Mouse (Mus musculus) intestine, embryonic 15.5 days (tissue): ENCODE data around the gene 4833439L19Rik. TPM values are rescaled to one million over a fixed set of nuclear protein-coding genes. Genes with fewer than 3 reads are reported as not detected.
A peak's percentile ranks its signal among the peaks of the same experiment; 100 is the strongest.

Experiments
- ATAC-seq: fragments of 200-750 bp; cut with Nextera tagmentation; 2 replicates; pipeline ENCODE4 v1.8.0; 2017; ENCODE audit warnings: moderate TSS enrichment, moderate library complexity
- H3K27ac ChIP-seq: fragments of 300-500 bp; sonication (generic); 2 replicates; pipeline ENCODE4 v1.5.1; 2015; ENCODE audit warnings: mild to moderate bottlenecking, inconsistent platforms
- H3K27me3 ChIP-seq: fragments of 300-500 bp; sonication (generic); replicated peaks from 2 replicates; pipeline ENCODE4 v1.6.1; 2015; ENCODE audit warnings: inconsistent platforms
- H3K36me3 ChIP-seq: fragments of 300-500 bp; sonication (generic); 2 replicates; pipeline ENCODE4 v1.6.1; 2015; ENCODE audit warnings: inconsistent platforms
- H3K4me1 ChIP-seq: fragments of 300-500 bp; sonication (generic); replicated peaks from 2 replicates; pipeline ENCODE4 v1.6.1; 2015; ENCODE audit warnings: inconsistent platforms
- H3K4me2 ChIP-seq: fragments of 300-500 bp; sonication (generic); replicated peaks from 2 replicates; pipeline ENCODE4 v1.6.1; 2015; ENCODE audit warnings: mild to moderate bottlenecking, inconsistent platforms
- H3K4me3 ChIP-seq: fragments of 300-500 bp; sonication (generic); replicated peaks from 2 replicates; pipeline ENCODE4 v1.5.1; 2015; ENCODE audit warnings: inconsistent platforms
- H3K9ac ChIP-seq: fragments of 300-500 bp; sonication (generic); 2 replicates; pipeline ENCODE4 v1.6.1; 2015; ENCODE audit warnings: inconsistent platforms
- H3K9me3 ChIP-seq: fragments of 300-500 bp; sonication (generic); 2 replicates; pipeline ENCODE4 v1.6.1; 2016; ENCODE audit warnings: inconsistent platforms
- WGBS: fragments of 180-500 bp; shearing (Covaris S2); methylation state at CpG from one replicate; pipeline ENCODE4 v1.1.7; 2015; 5-methylcytosine and 5-hydroxymethylcytosine counted together
- polyA plus RNA-seq: library from polyadenylated mRNA; unstranded; fragments of >200 nt; fragmentation: Nextera tagmentation; extraction: Ambion mirVana; gene quantifications from 2 replicates; pipeline ENCODE4 v1.2.1, GENCODE M21; 2015

The 4833439L19Rik gene
- polyA plus RNA-seq, 1 experiment from 2014 or later: 107 TPM

GRCm38 (mm10) chr13:54577652-54578507 is 12.6 kb upstream of the 4833439L19Rik start:
- WGBS: 82% methylated on average over 21 of the region's 21 CpGs
- H3K27ac ChIP-seq: no peak overlapping the region
- ATAC-seq: no peak
- peaks cover 16% of the 10 kb centered on the region for H3K4me1 ChIP-seq
- no peak overlapping the region for H3K9ac ChIP-seq
- no peak overlapping the region for H3K4me2 ChIP-seq
- H3K9me3 ChIP-seq: no peaks in the 10 kb centered on the region
- H3K27me3 ChIP-seq: no peaks in the 10 kb centered on the region
- H3K36me3 ChIP-seq: peaks cover 18% of the 10 kb centered on the region
- no peak overlapping the region for H3K4me3 ChIP-seq

GRCm38 (mm10) chr13:54575489-54575888 is 10.3 kb upstream of the 4833439L19Rik start:
- peaks cover 6% of the 10 kb centered on the region for H3K4me1 ChIP-seq
- peak; percentile 34 for ATAC-seq
- H3K27me3 ChIP-seq: no peaks in the 10 kb centered on the region
- H3K4me3 ChIP-seq: peak overlapping the region; percentile 99
- 1% methylated on average over 19 of the region's 19 CpGs for WGBS
- no peaks in the 10 kb centered on the region for H3K9me3 ChIP-seq
- peak overlapping the region; percentile 85; the same call in 1 of the 2 replicates for H3K27ac ChIP-seq
- peak overlapping the region; percentile 96 for H3K9ac ChIP-seq
- H3K36me3 ChIP-seq: peaks cover 11% of the 10 kb centered on the region; the same call in 1 of the 2 replicates
- H3K4me2 ChIP-seq: peak overlapping the region; percentile 90

GRCm38 (mm10) chr13:54574854-54575481 is 9.7 kb upstream of the 4833439L19Rik start, which contains the start of gene Arl10:
Arl10 (plus strand) TSS chr13:54575015.
- no peaks in the 10 kb centered on the region for H3K9me3 ChIP-seq
- ATAC-seq: peak; percentile 92
- H3K27me3 ChIP-seq: no peaks in the 10 kb centered on the region
- H3K4me2 ChIP-seq: peak within 1 kb of the TSS; percentile 90
- H3K27ac ChIP-seq: peak within 1 kb of the TSS; percentile 85
- H3K9ac ChIP-seq: peak within 1 kb of the TSS; percentile 96
- H3K4me3 ChIP-seq: peak within 1 kb of the TSS; percentile 99
- peaks cover 11% of the 10 kb centered on the region; the same call in 1 of the 2 replicates for H3K36me3 ChIP-seq
- peaks cover 6% of the 10 kb centered on the region for H3K4me1 ChIP-seq
- under 1% methylated on average over 55 of the region's 55 CpGs for WGBS

- Histone ChIP-seq H3K9me3 (no peaks in the 10 kb centered on the region), H3K27me3 (no peaks in the 10 kb centered on the region), H3K4me3 (no peak overlapping the region), H3K9ac (no peak overlapping the region), H3K4me2 (no peak overlapping the region), H3K36me3 (no peaks in the 10 kb centered on the region), H3K4me1 (peaks cover 6% of the 10 kb centered on the region), H3K27ac (no peak overlapping the region)
- WGBS: 80% methylated on average over 4 of the region's 4 CpGs
- no peak for ATAC-seq
Observed at GRCm38 (mm10) chr13:54572621-54573020, 7.4 kb upstream of the 4833439L19Rik start.

- Histone ChIP-seq H3K27ac (no peak overlapping the region), H3K4me1 (peaks cover 6% of the 10 kb centered on the region), H3K36me3 (no peaks in the 10 kb centered on the region), H3K4me2 (no peak overlapping the region), H3K9me3 (no peaks in the 10 kb centered on the region), H3K9ac (no peak overlapping the region), H3K27me3 (no peaks in the 10 kb centered on the region), H3K4me3 (no peak overlapping the region)
- no peak for ATAC-seq
- WGBS: 42% methylated on average over 2 of the region's 2 CpGs
Observed at GRCm38 (mm10) chr13:54571637-54572036, 6.4 kb upstream of the 4833439L19Rik start.

- Histone ChIP-seq H3K4me2 (no peak overlapping the region), H3K9me3 (no peaks in the 10 kb centered on the region), H3K27ac (no peak overlapping the region), H3K9ac (no peak overlapping the region), H3K4me3 (no peak overlapping the region), H3K27me3 (no peaks in the 10 kb centered on the region), H3K4me1 (peaks cover 5% of the 10 kb centered on the region), H3K36me3 (no peaks in the 10 kb centered on the region)
- WGBS: 76% methylated on average over 4 of the region's 4 CpGs
- no peak for ATAC-seq
Observed at GRCm38 (mm10) chr13:54570736-54571135, 5.5 kb upstream of the 4833439L19Rik start.

- ATAC-seq: no peak
- WGBS: 56% methylated on average over 1 of the region's 1 CpGs
Observed at GRCm38 (mm10) chr13:54569282-54569681, 4.0 kb upstream of the 4833439L19Rik start.

GRCm38 (mm10) chr13:54568380-54568779 is 3.1 kb upstream of the 4833439L19Rik start:
- Histone ChIP-seq H3K27ac (no peak overlapping the region), H3K4me2 (no peak overlapping the region), H3K27me3 (no peaks in the 10 kb centered on the region), H3K4me1 (peaks cover 11% of the 10 kb centered on the region; the same call in 1 of the 2 replicates), H3K9me3 (no peaks in the 10 kb centered on the region), H3K36me3 (no peaks in the 10 kb centered on the region), H3K4me3 (no peak overlapping the region), H3K9ac (no peak overlapping the region)
- no peak for ATAC-seq
- WGBS: 45% methylated on average over 5 of the region's 5 CpGs

More at GRCm38 (mm10) chr13:54569282-54569681, 4.0 kb upstream of the 4833439L19Rik start:
- no peak overlapping the region for H3K4me3 ChIP-seq
- no peaks in the 10 kb centered on the region for H3K36me3 ChIP-seq
- H3K9me3 ChIP-seq: no peaks in the 10 kb centered on the region
- no peak overlapping the region for H3K4me2 ChIP-seq
- no peaks in the 10 kb centered on the region for H3K27me3 ChIP-seq
- no peak overlapping the region for H3K27ac ChIP-seq
- H3K9ac ChIP-seq: no peak overlapping the region
- peaks cover 8% of the 10 kb centered on the region; the same call in 1 of the 2 replicates for H3K4me1 ChIP-seq

GRCm38 (mm10) chr13:54565594-54566345 is 535 bp upstream of the 4833439L19Rik start:
- peaks cover 2% of the 10 kb centered on the region for H3K36me3 ChIP-seq
- no peak overlapping the region for H3K9ac ChIP-seq
- H3K27me3 ChIP-seq: no peaks in the 10 kb centered on the region
- H3K9me3 ChIP-seq: no peaks in the 10 kb centered on the region
- WGBS: 44% methylated on average over 8 of the region's 8 CpGs
- H3K4me1 ChIP-seq: peaks cover 11% of the 10 kb centered on the region; the same call in 1 of the 2 replicates
- H3K4me2 ChIP-seq: peak overlapping the region; percentile 87
- peak overlapping the region; percentile 29; the same call in 1 of the 2 replicates for H3K27ac ChIP-seq
- peak overlapping the region; percentile 99 for H3K4me3 ChIP-seq
- peak; percentile 61 for ATAC-seq

- 9% methylated on average over 45 of the region's 45 CpGs for WGBS
- Histone ChIP-seq H3K4me3 (peak overlapping the region; percentile 99), H3K4me1 (peaks cover 11% of the 10 kb centered on the region; the same call in 1 of the 2 replicates), H3K27me3 (no peaks in the 10 kb centered on the region), H3K9ac (peak overlapping the region; percentile 96), H3K9me3 (no peaks in the 10 kb centered on the region), H3K27ac (peak overlapping the region; percentile 32; the same call in 1 of the 2 replicates), H3K36me3 (peaks cover 6% of the 10 kb centered on the region), H3K4me2 (peak overlapping the region; percentile 87)
- peak; percentile 57 for ATAC-seq
Observed at GRCm38 (mm10) chr13:54564232-54565200, 719 bp downstream of the 4833439L19Rik start.

GRCm38 (mm10) chr13:54562562-54562961 is 2.7 kb downstream of the 4833439L19Rik start:
- Histone ChIP-seq H3K27ac (no peak overlapping the region), H3K4me2 (no peak overlapping the region), H3K9me3 (no peaks in the 10 kb centered on the region), H3K36me3 (peaks cover 15% of the 10 kb centered on the region), H3K27me3 (no peaks in the 10 kb centered on the region), H3K9ac (no peak overlapping the region), H3K4me1 (peaks cover 11% of the 10 kb centered on the region; the same call in 1 of the 2 replicates), H3K4me3 (no peak overlapping the region)
- ATAC-seq: no peak
- 87% methylated on average over 7 of the region's 7 CpGs for WGBS
